Mouse (Mus musculus) myocyte (in vitro differentiated cells): ENCODE measurements around the gene Calca. TPM values are rescaled to one million over a fixed set of nuclear protein-coding genes. Genes with fewer than 3 reads are reported as not detected.

ENCODE experiments used
- H3K27me3 ChIP-seq: one replicate; pipeline ENCODE4 v1.6.1; 2011; ENCODE audit not compliant: control insufficient read depth, insufficient read depth, insufficient read length
- H3K36me3 ChIP-seq: one replicate; pipeline ENCODE4 v1.6.1; 2011; ENCODE audit not compliant: control insufficient read depth, insufficient read depth
- H3K4me2 ChIP-seq: one replicate; pipeline ENCODE4 v1.6.1; 2011; ENCODE audit warnings: low read depth, control low read depth
- H3K4me3 ChIP-seq: one replicate; pipeline ENCODE4 v1.5.1; 2011; ENCODE audit warnings: mild to moderate bottlenecking, control low read depth, moderate library complexity
- H3K79me2 ChIP-seq: one replicate; pipeline ENCODE4 v1.6.1; 2011; ENCODE audit not compliant: control insufficient read depth, insufficient read depth
- H3ac ChIP-seq: one replicate; pipeline ENCODE4 v1.6.1; 2011; ENCODE audit not compliant: control insufficient read depth, insufficient read length
- CEBPB ChIP-seq: IDR thresholded peaks from 2 replicates; pipeline ENCODE4 v1.6.1; 2011; ENCODE audit warnings: mild to moderate bottlenecking, moderate library complexity; ENCODE audit not compliant: poor library complexity, insufficient read depth, severe bottlenecking
- E2F4 ChIP-seq: IDR thresholded peaks from one replicate; pipeline ENCODE4 v1.6.1; 2011; ENCODE audit warnings: mild to moderate bottlenecking, control low read depth, moderate library complexity; ENCODE audit not compliant: insufficient read depth
- MAX ChIP-seq: IDR thresholded peaks from one replicate; pipeline ENCODE4 v1.6.1; 2011; ENCODE audit warnings: low read depth, mild to moderate bottlenecking, control low read depth
- MYOD1 ChIP-seq, 3 experiments: IDR thresholded peaks; one replicate each; pipeline ENCODE4 v1.6.1; 2011; ENCODE audit warnings: control low read depth in 2 of 3, low read depth in 2 of 3, mild to moderate bottlenecking in 2 of 3, moderate library complexity in 1 of 3; ENCODE audit not compliant: insufficient read length in 2 of 3, control insufficient read depth in 1 of 3
- MYOG ChIP-seq, 3 experiments: IDR thresholded peaks; one replicate each; pipeline ENCODE4 v1.6.1; 2011; ENCODE audit warnings: control low read depth in 2 of 3, low read depth in 2 of 3, mild to moderate bottlenecking in 2 of 3; ENCODE audit not compliant: insufficient read length in 2 of 3, control insufficient read depth in 1 of 3, insufficient read depth in 1 of 3
- REST ChIP-seq: IDR thresholded peaks from one replicate; pipeline ENCODE4 v1.6.1; 2011; ENCODE audit warnings: mild to moderate bottlenecking, control low read depth, moderate library complexity; ENCODE audit not compliant: insufficient read depth, insufficient read length
- SRF ChIP-seq: IDR thresholded peaks from one replicate; pipeline ENCODE4 v1.6.1; 2011; ENCODE audit warnings: low read depth; ENCODE audit not compliant: control insufficient read depth, insufficient read length
- TCF12 ChIP-seq: IDR thresholded peaks from one replicate; pipeline ENCODE4 v1.6.1; 2011; ENCODE audit warnings: mild to moderate bottlenecking, control low read depth; ENCODE audit not compliant: poor library complexity, insufficient read depth, severe bottlenecking
- TCF3 ChIP-seq: IDR thresholded peaks from one replicate; pipeline ENCODE4 v1.6.1; 2011; ENCODE audit warnings: low read depth, control low read depth; ENCODE audit not compliant: insufficient read length
- USF1 ChIP-seq: IDR thresholded peaks from one replicate; pipeline ENCODE4 v1.6.1; 2011; ENCODE audit warnings: low read depth, mild to moderate bottlenecking, control low read depth, moderate library complexity
- polyA plus RNA-seq: library from polyadenylated mRNA; unstranded; fragments of >200 nt; fragmentation: generic; extraction: Trizol; gene quantifications from one replicate; pipeline ENCODE4 v1.2.1, GENCODE M21; 2012; ENCODE audit warnings: missing spikeins

Calca gene
- polyA plus RNA-seq, 1 experiment = 0.23 TPM

DNA sequence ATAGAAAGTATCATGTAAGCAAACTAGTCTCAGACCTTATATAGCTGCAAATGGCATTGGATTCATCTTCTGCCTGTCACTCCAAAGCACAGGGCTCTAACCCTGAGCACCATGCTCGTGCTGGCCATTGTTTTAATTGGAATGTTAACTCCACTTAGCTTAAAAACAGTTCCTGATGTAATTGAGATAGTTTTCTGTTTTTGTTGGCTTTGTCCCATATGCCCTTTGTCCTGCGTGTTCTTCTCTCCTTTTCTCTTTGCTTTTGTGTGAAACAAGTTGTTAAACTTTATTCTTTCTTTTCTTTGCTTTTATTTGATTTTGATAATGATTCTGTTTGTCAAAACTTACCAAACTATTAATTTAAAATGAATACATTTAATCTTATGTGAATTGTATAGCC is 53.7 kb downstream of the Calca start:
- H3K27me3 ChIP-seq = no peaks in the 10 kb centered on the region
- H3K4me3 ChIP-seq = no peak overlapping the region
- H3K79me2 ChIP-seq = no peaks in the 10 kb centered on the region
- H3K4me2 ChIP-seq = no peak overlapping the region
- TF ChIP-seq CEBPB = no peak
- TF ChIP-seq TCF3 = no peak
- TF ChIP-seq E2F4 = no peak
- TF ChIP-seq TCF12 = no peak
- TF ChIP-seq MYOD1 (IDR thresholded peaks at IDR 0.05; ENCODE audit: control insufficient read depth in 1 of 3, insufficient read length in 2 of 3, low read depth in 2 of 3) = no peak
- TF ChIP-seq MYOG (IDR thresholded peaks at IDR 0.05; ENCODE audit: control insufficient read depth in 1 of 3, insufficient read depth in 1 of 3, insufficient read length in 2 of 3, low read depth in 2 of 3) = no peak
- no peak for TF ChIP-seq MAX
- no peak for TF ChIP-seq REST
- TF ChIP-seq USF1 = no peak
- TF ChIP-seq SRF = no peak
- H3K36me3 ChIP-seq = no peaks in the 10 kb centered on the region
- H3ac ChIP-seq = no peak overlapping the region

Other genes with a start within 250 kb of the Calca start
- 3.3 TPM for gene Pde3b, start 221.1 kb downstream of the Calca start, polyA plus RNA-seq
- not detected for gene Cyp2r1, start 73.4 kb downstream of the Calca start, polyA plus RNA-seq
- 0.13 TPM for gene Calcb, start 82.3 kb upstream of the Calca start, polyA plus RNA-seq
- gene Insc, start 107.3 kb upstream of the Calca start, polyA plus RNA-seq = 0.18 TPM